Mouse (Mus musculus) olfactory bulb, adult 2 months (tissue): ENCODE data around the gene Ptpn3.

ENCODE experiments used
- CTCF ChIP-seq: fragments of 200-500 bp; IDR thresholded peaks from 2 replicates; pipeline ENCODE4 v1.5.1; 2012; ENCODE audit warnings: low read depth, mild to moderate bottlenecking, low read length, moderate library complexity; ENCODE audit not compliant: insufficient read depth
- POLR2A ChIP-seq: fragments of 200-500 bp; IDR thresholded peaks from 2 replicates; pipeline ENCODE4 v1.6.1; 2012; ENCODE audit warnings: mild to moderate bottlenecking, low read depth, low read length, moderate library complexity; ENCODE audit not compliant: insufficient read depth

GRCm38 (mm10) chr4:57244874-57245273 is 56.8 kb downstream of the Ptpn3 start:
- TF ChIP-seq CTCF = no peak
- no peak for TF ChIP-seq POLR2A
